Mouse (Mus musculus) heart, embryonic 14.5 days (tissue): ENCODE results near the gene Cdh22. TPM values are rescaled to one million over a fixed set of nuclear protein-coding genes. Genes with fewer than 3 reads are reported as not detected.

Experiments used
- ATAC-seq: fragments of 200-750 bp; cut with Nextera tagmentation; 2 replicates; pipeline ENCODE4 v1.8.0; 2017; ENCODE audit warnings: low read depth, moderate TSS enrichment; ENCODE audit not compliant: insufficient number of reproducible peaks, insufficient read depth, low FRiP score
- H3K27ac ChIP-seq, 2 experiments: fragments of 200-500 bp in 1 of 2; fragments of 300-500 bp in 1 of 2; sonication (generic) in 1 of 2; replicated peaks in 1 of 2; 2 replicates each; pipeline ENCODE4 v1.5.1; 2012 to 2014; ENCODE audit warnings: low read depth in 2 of 2, low read length in 2 of 2, control low read depth in 1 of 2, mild to moderate bottlenecking in 1 of 2, mixed read lengths in 1 of 2; ENCODE audit not compliant: control insufficient read depth in 1 of 2, insufficient read depth in 1 of 2
- H3K27me3 ChIP-seq: fragments of 300-500 bp; sonication (generic); 2 replicates; pipeline ENCODE4 v1.6.1; 2014; ENCODE audit warnings: mild to moderate bottlenecking, low read length, control low read depth; ENCODE audit not compliant: control insufficient read depth, insufficient read depth
- H3K36me3 ChIP-seq: fragments of 300-500 bp; sonication (generic); 2 replicates; pipeline ENCODE4 v1.6.1; 2014; ENCODE audit warnings: mild to moderate bottlenecking, control low read depth, low read length, mixed read lengths; ENCODE audit not compliant: control insufficient read depth, insufficient read depth
- H3K4me1 ChIP-seq, 2 experiments: fragments of 200-500 bp in 1 of 2; fragments of 300-500 bp in 1 of 2; sonication (generic) in 1 of 2; 2 replicates each; pipeline ENCODE4 v1.6.1; 2012 to 2014; ENCODE audit warnings: low read length in 2 of 2, control low read depth in 1 of 2, mixed read lengths in 1 of 2; ENCODE audit not compliant: control insufficient read depth in 2 of 2, insufficient read depth in 2 of 2
- H3K4me2 ChIP-seq: fragments of 300-500 bp; sonication (generic); 2 replicates; pipeline ENCODE4 v1.6.1; 2014; ENCODE audit warnings: mild to moderate bottlenecking, low read length
- H3K4me3 ChIP-seq, 2 experiments: fragments of 200-500 bp in 1 of 2; fragments of 300-500 bp in 1 of 2; sonication (generic) in 1 of 2; 2 replicates each; pipeline ENCODE4 v1.5.1; 2012 to 2014; ENCODE audit warnings: low read length in 2 of 2, mild to moderate bottlenecking in 2 of 2, control low read depth in 1 of 2, low read depth in 1 of 2, moderate library complexity in 1 of 2; ENCODE audit not compliant: control insufficient read depth in 1 of 2, insufficient read depth in 1 of 2
- H3K9ac ChIP-seq: fragments of 300-500 bp; sonication (generic); 2 replicates; pipeline ENCODE4 v1.6.1; 2014; ENCODE audit warnings: mild to moderate bottlenecking, low read length
- H3K9me3 ChIP-seq: fragments of 300-500 bp; sonication (generic); 2 replicates; pipeline ENCODE4 v1.6.1; 2016; ENCODE audit warnings: low read length, control low read depth; ENCODE audit not compliant: control insufficient read depth
- WGBS: fragments of 180-500 bp; shearing (Covaris S2); extraction: QIAGEN DNeasy Blood & Tissue Kit; methylation state at CpG from one replicate; pipeline ENCODE4 v1.1.7; 2014; 5-methylcytosine and 5-hydroxymethylcytosine counted together
- polyA plus RNA-seq: library from polyadenylated mRNA; unstranded; fragments of >200 nt; fragmentation: Nextera tagmentation; extraction: Ambion mirVana; gene quantifications from 2 replicates; pipeline ENCODE4 v1.2.1, GENCODE M21; 2014

Gene Cdh22
- polyA plus RNA-seq, 1 experiment from 2014 or later = 0.11 TPM

GRCm38 (mm10) chr2:165250903-165251302, 16.2 kb upstream of the Cdh22 start:
- Histone ChIP-seq H3K9me3 (no peaks in the 10 kb centered on the region), H3K4me3 (no peak overlapping the region), H3K27me3 (peaks cover 85% of the 10 kb centered on the region), H3K9ac (no peak overlapping the region), H3K4me1 (no peaks in the 10 kb centered on the region), H3K27ac (no peak overlapping the region), H3K36me3 (no peaks in the 10 kb centered on the region), H3K4me2 (no peak overlapping the region)
- no peak for ATAC-seq
- 38% methylated on average over 1 of the region's 1 CpGs for WGBS

GRCm38 (mm10) chr2:165248967-165249366, 14.3 kb upstream of the Cdh22 start:
- Histone ChIP-seq H3K36me3 (no peaks in the 10 kb centered on the region), H3K4me2 (no peak overlapping the region), H3K9me3 (no peaks in the 10 kb centered on the region), H3K4me1 (no peaks in the 10 kb centered on the region), H3K27me3 (peaks cover 84% of the 10 kb centered on the region), H3K9ac (no peak overlapping the region), H3K4me3 (no peak overlapping the region), H3K27ac (no peak overlapping the region)
- no peak for ATAC-seq
- WGBS = 18% methylated on average over 3 of the region's 3 CpGs

GRCm38 (mm10) chr2:165246349-165246748, 11.7 kb upstream of the Cdh22 start:
- H3K36me3 ChIP-seq = no peaks in the 10 kb centered on the region
- H3K4me2 ChIP-seq = no peak overlapping the region
- H3K27ac ChIP-seq = no peak overlapping the region
- 9% methylated on average over 11 of the region's 11 CpGs for WGBS
- no peak overlapping the region for H3K9ac ChIP-seq
- H3K4me3 ChIP-seq = no peak overlapping the region
- no peaks in the 10 kb centered on the region for H3K4me1 ChIP-seq
- H3K9me3 ChIP-seq = no peaks in the 10 kb centered on the region
- no peak for ATAC-seq
- H3K27me3 ChIP-seq = peaks cover 84% of the 10 kb centered on the region

- Histone ChIP-seq H3K27ac (no peak overlapping the region), H3K4me3 (no peak overlapping the region), H3K27me3 (peaks cover 96% of the 10 kb centered on the region), H3K9ac (no peak overlapping the region), H3K36me3 (no peaks in the 10 kb centered on the region), H3K4me1 (no peaks in the 10 kb centered on the region), H3K4me2 (no peak overlapping the region), H3K9me3 (no peaks in the 10 kb centered on the region)
- no peak for ATAC-seq
- 2% methylated on average over 11 of the region's 11 CpGs for WGBS
These were observed 8.6 kb upstream of the Cdh22 start for GRCm38 (mm10) chr2:165243122-165243720.

- Histone ChIP-seq H3K9me3 (no peaks in the 10 kb centered on the region), H3K4me1 (no peaks in the 10 kb centered on the region), H3K36me3 (no peaks in the 10 kb centered on the region), H3K9ac (no peak overlapping the region), H3K4me2 (no peak overlapping the region), H3K27me3 (peaks cover 97% of the 10 kb centered on the region), H3K4me3 (no peak overlapping the region), H3K27ac (no peak overlapping the region)
- ATAC-seq = no peak
- 5% methylated on average over 13 of the region's 13 CpGs for WGBS
These were observed 7.9 kb upstream of the Cdh22 start for GRCm38 (mm10) chr2:165242575-165242974.

GRCm38 (mm10) chr2:165241786-165242185, 7.1 kb upstream of the Cdh22 start:
- H3K4me2 ChIP-seq = no peak overlapping the region
- no peaks in the 10 kb centered on the region for H3K4me1 ChIP-seq
- ATAC-seq = no peak
- no peaks in the 10 kb centered on the region for H3K9me3 ChIP-seq
- H3K27me3 ChIP-seq = peaks cover 95% of the 10 kb centered on the region
- no peaks in the 10 kb centered on the region for H3K36me3 ChIP-seq
- H3K27ac ChIP-seq = no peak overlapping the region
- H3K9ac ChIP-seq = no peak overlapping the region
- H3K4me3 ChIP-seq = no peak overlapping the region
- WGBS = 46% methylated on average over 7 of the region's 7 CpGs

GRCm38 (mm10) chr2:165240371-165240770, 5.7 kb upstream of the Cdh22 start:
- Histone ChIP-seq H3K27me3 (peaks cover 97% of the 10 kb centered on the region), H3K9me3 (no peaks in the 10 kb centered on the region), H3K4me1 (0 out of 4 replicates have a peak, but pooled peaks cover 0 to under 1% of the 10 kb centered on the region in 2 experiments), H3K27ac (no peak overlapping the region), H3K9ac (no peak overlapping the region), H3K4me3 (no peak overlapping the region), H3K36me3 (no peaks in the 10 kb centered on the region), H3K4me2 (no peak overlapping the region)
- ATAC-seq = no peak
- 12% methylated on average over 8 of the region's 8 CpGs for WGBS

- H3K4me2 ChIP-seq = no peak overlapping the region
- no peaks in the 10 kb centered on the region for H3K9me3 ChIP-seq
- no peak for ATAC-seq
- H3K9ac ChIP-seq = no peak overlapping the region
- 16% methylated on average over 15 of the region's 15 CpGs for WGBS
- no peak overlapping the region for H3K27ac ChIP-seq
- H3K27me3 ChIP-seq = peaks cover 98% of the 10 kb centered on the region
- no peak overlapping the region for H3K4me3 ChIP-seq
- H3K36me3 ChIP-seq = no peaks in the 10 kb centered on the region
- peaks cover 0 to 7% of the 10 kb centered on the region in 2 experiments; a peak in 1 of 4 replicates for H3K4me1 ChIP-seq
These were observed 5.0 kb upstream of the Cdh22 start for GRCm38 (mm10) chr2:165239533-165240144.
